Mouse (Mus musculus) thymus, postnatal 0 days (tissue): ENCODE measurements around the gene Hhipl1. TPM values are rescaled to one million over a fixed set of nuclear protein-coding genes. Genes with fewer than 3 reads are reported as not detected.

ENCODE experiments used
- DNase-seq: peaks from one replicate; pipeline ENCODE4 v3.0.0-alpha.2; 2015; ENCODE audit warnings: low spot score
- polyA plus RNA-seq: library from polyadenylated mRNA; unstranded; fragments of >200 nt; fragmentation: Nextera tagmentation; extraction: Ambion mirVana; gene quantifications from 2 replicates; pipeline ENCODE4 v1.2.1, GENCODE M21; 2015

Hhipl1 gene
- polyA plus RNA-seq, 1 experiment from 2014 or later, result 0.05 TPM

DNA sequence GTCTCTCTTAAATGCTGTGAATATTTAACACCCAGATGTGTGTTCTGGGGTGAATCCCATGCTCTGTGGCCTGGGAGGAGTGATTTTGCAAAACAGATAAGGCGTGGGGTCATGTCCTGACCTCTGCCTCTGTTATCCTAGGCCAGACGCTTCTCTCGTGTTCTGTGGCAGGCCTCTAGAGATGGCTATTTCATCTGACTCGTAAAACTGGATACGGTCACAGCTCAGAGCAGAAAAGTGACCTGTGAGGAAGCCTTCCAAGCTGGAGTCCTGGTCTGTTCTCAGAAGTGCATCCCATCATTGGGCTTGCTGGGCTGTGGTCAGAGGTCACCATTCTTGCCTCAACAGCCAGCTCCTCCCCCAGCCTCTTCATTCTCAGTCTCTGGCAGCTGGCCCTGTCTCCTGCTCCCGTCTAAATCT, 6.4 kb downstream of the Hhipl1 start:
- DNase-seq, result no peak

DNA sequence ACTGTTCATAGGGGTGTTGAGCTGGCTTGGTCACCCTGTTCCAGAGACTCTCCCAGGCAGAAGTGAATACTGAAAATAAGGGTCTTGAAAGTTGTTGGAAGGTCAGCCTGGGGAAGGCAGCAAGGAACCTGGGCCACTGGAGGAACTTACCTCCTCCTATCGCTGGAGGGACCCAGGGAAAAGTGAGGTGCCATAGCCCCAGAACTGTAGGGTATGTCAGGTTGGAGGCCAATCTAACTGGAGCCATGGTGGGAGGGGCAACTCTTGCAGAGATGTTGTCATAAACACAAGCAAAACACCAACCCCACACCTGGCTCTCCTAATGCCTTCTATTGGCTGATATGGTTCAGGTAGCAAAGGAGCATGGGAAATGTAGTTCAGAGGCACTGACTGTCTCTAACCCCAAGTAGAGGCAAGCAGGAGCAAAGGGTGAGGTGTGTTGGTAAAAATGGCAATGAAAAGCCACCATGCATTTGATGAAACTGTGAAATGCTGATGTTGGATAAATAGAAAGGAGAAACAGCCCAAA, 7.2 kb downstream of the Hhipl1 start:
- DNase-seq, result no peak

DNA sequence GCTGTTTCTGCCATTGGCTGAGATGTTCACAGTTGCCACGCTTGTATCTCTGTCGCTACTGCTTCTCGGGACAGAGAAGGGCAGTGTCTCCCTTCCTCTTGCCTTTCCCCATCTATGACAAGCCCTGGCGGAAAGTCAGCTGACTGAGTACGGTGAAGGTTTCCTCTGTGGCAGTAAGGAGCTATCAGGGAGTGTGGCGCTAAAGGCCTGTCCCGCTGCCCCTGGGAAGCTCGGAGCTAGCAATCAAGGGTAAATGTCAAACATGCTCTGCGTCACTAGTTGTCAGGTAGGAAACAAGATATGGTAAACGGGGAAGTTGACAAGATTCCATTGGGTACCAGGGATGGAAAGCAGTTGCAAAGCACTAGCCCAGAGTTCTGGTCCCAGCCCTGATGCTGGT, 9.7 kb downstream of the Hhipl1 start:
- DNase-seq, result no peak

DNA sequence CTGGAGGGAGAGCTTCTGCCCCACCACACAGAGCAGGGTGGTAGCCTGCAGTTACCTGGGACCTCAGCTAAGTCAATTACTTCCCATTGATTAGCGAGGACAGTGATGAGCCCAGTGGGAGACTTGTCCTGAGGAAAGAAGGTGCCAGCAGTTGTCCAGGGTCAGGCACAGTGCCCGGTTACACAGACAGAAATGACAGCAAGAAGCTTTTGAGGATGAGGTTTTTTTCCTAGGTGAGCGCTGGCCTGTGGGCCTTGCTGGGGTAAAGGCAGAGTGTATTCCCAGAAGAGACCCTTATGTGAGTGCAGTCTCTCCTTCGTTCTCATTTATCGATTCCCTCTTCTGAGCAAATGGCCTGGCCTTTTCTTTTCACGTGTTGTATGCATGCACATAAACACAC, 10.6 kb downstream of the Hhipl1 start:
- DNase-seq, result no peak

DNA sequence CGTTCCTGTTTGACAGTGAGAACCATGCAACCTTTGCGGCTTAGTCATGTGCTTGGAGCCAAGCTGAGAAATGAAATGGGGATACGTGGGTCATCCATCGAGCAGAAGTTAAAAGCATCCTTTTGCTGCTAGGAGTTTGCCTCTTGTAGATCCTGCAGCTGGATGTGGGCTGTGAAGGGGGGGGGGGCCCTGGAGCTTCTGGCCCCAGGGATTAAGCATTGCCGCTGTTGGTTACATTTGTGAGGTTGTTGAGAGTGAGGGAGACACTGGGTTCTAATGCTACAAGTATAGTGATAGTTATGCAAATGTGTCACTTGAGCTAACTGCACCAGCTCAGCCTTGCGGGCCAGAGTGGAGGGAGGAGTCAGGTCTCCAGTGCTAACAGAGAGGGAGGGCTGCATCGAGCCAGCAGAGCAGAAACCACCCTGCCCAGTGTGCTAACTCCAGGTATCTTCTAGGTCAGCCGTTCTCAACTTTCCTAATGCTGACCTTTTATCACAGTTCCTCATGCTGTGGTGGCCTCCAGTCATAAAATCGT, 11.2 kb downstream of the Hhipl1 start:
- no peak for DNase-seq

DNA sequence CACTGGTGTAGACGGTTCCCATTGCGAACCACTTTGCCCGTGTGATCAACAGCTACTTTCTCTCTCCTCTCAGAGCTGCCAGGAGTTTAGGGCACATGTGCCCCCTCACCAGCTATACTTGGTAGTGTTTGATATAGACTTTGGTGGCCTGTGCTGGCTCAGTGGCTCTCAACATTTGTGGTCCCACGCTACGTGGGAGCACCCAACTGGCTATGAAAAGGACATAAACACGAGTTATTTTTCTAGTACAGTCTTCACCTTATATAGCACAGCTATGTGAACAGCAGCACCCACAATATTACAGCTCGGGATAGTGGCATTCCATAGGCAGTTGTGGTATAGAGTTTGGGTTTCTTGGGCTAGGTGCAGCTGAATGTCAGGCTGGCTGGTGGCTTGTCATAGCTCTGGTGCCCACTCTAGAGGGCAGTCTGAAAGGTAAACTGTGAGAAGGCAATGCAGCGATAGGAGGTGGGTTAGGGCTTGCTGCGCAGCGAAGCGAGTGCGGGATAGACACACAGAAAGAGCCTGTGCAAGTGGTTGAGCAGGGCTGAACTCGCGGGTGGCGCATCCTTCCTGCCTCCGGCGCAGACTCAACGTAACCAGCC, 11.9 kb downstream of the Hhipl1 start:
- no peak for DNase-seq

DNA sequence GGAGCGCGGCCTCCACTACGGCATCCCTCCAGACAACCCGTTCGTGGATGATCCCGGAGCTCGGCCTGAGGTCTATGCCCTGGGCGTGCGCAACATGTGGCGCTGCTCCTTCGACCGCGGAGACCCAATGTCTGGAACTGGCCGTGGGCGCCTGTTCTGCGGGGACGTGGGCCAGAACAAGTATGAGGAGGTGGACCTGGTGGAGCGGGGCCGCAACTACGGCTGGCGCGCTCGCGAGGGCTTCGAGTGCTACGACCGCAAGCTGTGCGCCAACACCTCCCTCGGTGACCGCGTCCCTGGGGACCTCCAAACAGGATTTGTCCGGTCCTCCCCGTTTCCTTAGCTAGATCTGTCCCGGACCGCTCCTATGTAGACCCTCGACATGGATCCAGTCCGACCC, 12.4 kb downstream of the Hhipl1 start:
- DNase-seq, result no peak

DNA sequence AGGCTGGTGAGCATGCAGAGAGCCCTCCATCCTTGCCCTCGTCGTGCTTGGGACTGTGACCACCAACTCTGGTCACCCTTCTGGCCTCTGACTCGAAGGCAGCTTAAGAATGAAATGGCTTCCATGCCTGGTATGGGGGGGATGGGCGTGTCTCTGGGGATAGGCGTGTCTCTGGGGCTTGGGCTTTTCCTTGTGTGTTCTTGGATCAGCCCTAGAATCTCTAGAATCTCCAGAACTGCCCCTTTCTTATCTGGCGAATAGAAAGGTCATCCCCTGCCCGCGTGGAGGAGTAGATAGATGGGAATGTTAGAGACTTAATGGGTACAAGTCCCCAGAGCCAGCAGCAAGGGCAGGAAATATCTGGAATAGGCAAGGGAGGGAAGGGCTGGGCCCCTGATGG, 14.0 kb downstream of the Hhipl1 start:
- DNase-seq, result no peak

DNA sequence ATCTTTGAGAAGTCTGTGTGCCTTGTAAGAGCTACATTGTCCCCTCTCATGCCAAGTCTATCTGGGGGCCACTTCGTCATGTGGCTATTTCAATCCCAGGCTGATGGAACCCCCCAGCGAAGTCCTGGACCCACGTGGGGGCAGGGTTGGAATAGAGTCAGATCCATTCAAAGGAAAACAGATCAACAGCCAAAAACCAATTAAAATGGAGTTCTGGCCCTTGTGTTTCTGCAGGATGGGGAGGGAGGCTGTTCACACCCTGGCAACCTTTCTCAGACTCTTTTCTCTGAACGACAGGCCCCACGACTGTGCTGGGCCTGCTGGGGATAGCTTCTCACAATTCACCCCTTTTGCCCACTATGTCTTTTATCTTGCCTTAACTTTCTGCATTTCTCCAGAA, 20.3 kb downstream of the Hhipl1 start:
- DNase-seq, result no peak

DNA sequence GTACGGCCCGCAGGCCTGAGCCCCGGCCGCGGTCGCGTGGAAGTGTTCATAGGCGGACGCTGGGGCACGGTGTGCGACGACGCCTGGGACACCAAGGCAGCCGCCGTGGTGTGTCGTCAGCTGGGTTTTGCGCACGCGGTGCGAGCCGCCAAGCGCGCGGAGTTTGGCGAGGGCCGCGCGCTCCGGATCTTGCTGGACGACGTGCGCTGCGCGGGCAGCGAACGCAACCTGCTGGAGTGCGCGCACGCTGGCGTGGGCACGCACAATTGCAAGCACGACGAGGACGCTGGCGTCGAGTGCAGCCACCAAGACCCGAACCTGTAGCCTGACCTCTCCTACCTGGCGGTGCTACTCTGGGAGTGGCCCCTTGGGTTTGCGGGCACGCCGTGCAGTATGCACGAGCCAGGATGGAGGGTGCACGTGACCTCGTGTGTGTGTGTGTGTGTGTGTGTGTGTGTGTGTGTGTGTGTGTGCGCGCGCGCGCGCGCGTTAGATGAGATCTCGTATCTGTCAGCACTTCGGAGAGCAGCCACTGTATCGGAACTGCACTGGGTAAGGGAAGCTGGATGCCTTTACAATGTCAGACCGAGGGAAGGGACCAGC, 21.9 kb downstream of the Hhipl1 start:
- peak; percentile 13 for DNase-seq

DNA sequence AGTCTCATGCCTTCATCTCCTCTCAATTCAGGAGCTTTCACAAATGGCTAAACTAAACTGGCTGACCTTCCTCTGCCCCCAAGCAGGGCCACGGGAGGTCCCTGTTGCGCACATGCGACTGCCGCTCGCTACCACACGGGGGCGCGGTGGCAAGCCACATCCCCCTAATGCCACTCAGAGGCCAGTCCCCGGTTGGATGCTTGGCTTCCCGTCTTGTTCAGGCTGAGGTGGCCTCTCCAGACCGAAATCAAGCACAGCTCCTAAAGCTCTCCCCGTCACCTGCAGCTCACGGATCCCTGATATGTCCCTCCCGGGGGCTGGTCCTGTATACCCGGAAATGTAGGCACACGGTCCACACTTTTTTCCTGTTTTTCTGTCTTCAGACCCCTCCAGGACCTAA, 27.0 kb downstream of the Hhipl1 start:
- peak; percentile 76 for DNase-seq

DNA sequence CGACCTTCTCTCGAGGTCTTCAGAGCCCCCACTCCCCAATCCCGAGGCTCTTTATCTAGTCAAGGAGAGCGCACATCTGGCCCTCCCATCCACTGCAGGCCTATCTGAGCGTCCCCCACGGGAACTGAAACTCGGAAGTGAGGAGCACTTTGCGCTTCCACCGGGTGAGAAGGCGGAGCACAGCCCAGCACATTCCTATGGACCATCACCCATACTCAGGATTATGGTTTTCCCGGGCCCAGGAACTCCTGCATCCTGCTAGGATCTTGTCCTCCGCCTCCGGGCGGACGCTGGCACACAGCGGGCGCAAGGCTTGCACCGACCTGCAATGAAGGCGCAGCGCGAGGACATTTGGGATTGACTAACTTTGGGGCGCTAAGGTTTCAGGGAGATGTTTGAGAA, 27.4 kb downstream of the Hhipl1 start:
- no peak for DNase-seq

DNA sequence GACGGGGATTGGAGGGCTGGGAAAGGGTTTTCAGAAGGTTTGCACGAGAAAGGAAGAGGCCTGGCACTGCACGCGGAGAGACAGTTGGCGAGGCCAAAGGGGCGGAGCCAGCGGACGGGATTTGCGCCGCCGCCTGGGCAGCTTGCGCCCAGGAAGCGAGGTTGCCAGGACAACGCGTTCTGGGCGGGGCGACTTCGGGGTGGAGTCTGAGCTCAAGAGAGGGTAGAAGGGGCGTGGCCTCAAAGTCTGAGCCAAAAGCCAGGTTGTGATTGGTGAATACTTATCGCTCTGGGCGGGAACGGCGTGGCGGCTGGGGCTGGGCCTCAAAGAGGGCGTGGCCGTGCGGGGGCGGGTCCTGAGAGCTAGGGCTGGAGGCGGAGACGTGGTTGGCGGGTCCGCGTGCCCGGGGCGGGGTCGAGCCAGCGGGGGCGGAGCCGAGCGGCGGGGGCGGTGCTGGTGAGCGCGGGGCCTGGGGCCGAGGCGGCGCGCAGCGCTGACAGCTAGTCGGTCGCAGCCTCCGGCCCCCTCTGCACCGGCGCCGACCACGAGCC, 27.9 kb downstream of the Hhipl1 start, which contains the start of gene Cyp46a1:
Cyp46a1 (plus strand) TSS at position 487 of the 551 bp plus-strand sequence.
- DNase-seq, result peak; percentile 96

DNA sequence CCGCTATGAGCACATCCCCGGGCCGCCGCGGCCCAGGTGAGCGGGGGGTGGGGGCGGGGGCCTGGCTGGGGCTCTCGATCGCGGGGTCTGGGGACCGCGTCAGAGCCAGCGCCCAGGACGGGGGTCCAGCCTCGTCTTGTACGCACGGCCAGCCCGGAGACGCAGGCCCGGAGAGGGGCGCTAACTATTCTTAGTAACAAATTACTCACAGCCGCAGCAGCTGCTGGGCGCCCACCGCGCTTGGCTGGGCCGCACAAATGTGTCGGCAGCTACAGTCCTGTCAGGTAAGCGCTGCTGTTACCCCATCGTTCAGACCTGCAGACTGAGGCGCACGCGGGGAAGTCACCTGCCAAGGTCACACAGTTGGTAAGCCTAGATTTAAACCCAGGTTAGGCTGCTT, 28.5 kb downstream of the Hhipl1 start:
- DNase-seq, result no peak

DNA sequence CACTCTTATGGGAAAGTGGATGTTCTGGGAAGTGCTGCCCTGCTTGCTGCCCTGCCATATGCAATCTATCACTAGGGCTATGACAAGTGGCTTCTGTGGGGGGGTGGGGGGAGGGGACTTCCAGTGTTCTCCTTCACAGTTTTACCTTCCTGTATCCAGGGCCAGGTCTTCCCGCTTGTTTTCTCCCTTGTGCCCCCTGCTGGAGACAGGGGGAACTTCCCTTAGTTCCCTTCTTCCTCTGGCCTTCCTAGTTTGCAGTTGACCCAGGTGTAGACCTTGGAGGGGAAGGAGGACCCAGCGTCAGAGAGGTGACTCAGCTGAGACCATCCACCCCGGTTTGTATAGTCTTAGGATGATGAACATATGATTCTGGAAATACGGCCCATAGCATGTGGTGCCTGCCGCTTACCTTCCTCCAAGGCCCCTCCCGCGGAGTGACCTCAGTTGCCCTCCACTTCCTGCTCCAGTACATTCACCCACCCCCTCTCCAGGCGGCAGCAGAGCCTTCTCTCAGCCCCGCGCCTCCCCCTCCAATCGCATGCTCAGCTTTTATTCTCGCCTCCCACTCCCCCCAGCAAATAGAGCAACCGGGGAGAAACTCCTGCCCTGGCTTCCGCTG, 32.6 kb downstream of the Hhipl1 start:
- peak; percentile 39 for DNase-seq

DNA sequence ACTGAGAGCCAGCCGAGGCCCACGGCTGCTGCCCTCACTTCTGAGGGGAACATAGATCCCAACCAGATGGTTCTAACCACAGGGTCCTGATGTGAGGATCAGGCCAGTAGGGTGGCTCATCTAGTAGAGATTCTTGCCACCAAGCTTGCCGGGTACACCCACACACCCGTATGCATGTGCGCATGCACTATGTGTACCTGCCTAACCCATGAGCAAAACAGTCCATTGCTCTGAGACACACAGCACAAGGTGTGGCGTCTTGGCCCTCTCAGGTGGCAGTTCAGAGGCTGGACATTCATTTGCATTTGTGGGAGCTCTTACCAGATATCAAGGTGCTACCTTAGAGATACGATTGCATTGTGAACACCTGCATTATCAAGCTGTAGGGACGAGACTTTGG, 42.1 kb downstream of the Hhipl1 start:
- DNase-seq, result no peak

DNA sequence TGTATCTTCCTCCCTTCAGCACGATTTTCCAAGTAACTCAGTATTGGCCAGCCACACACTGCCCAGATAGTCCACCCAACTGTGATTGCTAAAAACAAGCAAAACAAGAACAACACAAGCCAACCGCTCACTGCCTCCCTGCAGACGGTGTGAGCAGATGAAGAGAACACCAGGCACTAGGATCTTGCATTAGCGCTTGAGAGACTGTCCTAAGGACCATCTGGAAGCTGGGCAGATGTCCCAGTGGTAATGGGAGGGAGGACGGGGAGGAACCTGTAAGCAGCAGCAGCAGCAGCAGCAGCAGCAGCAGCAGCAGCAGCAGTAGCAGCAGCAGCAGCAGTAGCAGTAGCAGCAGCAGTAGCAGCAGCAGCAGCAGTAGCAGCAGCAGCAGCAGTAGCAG, 43.0 kb downstream of the Hhipl1 start:
- no peak for DNase-seq

DNA sequence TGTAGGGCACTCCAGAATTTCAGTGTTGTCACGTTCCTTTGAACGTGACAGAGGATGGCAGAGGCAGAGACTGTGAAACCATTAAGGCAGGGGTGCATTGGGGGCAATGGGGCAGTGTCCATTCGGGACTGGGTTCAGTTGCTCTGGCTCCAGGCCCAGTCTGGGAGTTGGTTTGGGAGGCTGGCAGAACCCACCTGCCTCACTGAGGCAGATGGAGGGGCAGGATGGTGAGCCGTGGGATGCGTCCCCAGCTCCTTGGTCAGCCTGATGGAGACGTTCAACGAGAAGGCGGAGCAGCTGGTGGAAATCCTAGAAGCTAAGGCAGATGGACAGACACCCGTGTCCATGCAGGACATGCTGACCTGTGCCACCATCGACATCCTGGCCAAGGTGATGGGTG, 44.9 kb downstream of the Hhipl1 start:
- DNase-seq, result no peak

DNA sequence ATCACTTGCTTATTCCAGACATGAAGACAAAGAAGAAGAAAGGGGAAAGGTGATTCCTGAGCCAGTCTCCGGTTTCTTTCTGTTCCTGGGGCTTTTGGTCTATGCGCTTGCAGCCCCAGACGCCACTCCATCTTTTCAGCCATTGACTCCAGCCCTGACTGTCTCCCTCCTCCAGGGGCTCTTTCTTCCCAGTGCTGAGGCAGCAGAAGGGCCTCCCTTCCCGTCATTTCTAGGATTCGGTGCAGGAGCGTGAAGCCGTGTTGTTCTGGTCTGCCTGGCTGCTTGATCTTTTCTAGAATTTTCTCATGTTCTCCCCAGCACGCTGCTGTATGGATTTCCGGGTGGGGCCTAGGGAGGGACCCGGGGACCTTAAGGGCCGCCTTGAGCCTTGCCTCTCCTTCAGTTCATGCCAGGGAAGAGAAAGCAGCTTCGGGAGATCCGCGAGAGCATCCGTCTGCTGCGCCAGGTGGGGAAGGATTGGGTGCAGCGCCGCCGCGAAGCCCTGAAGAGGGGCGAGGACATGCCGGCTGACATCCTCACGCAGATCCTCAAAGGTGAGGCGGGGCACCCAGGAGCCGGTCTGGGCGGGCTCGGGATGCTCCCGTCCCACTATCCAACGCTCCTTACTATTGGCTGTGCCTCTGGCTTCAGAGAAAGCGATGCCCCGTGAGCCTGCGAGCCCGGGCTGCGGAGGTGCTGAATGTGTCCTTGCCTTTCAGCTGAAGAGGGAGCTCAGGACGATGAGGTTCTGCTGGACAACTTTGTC, 46.5 kb downstream of the Hhipl1 start:
- no peak for DNase-seq

DNA sequence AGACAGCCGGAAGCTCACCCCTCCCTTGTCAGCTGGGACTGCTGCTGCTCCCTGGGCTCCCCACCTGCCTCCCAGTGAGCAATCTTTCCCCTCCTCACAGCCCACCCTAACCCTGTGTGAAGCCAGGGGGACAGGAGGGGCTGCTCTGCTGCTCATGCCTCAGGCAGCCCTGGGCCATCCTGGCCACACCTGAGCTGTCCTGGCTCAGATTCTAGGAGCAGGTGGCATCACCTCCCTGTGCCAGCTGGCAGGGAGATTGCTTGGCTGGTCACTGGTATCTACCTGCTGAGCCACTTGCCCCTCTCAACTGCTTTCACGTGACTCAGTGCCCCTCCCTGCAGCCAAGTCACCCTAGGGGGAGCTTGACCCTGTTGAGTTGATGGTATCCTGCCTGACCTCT, 48.2 kb downstream of the Hhipl1 start:
- no peak for DNase-seq

DNA sequence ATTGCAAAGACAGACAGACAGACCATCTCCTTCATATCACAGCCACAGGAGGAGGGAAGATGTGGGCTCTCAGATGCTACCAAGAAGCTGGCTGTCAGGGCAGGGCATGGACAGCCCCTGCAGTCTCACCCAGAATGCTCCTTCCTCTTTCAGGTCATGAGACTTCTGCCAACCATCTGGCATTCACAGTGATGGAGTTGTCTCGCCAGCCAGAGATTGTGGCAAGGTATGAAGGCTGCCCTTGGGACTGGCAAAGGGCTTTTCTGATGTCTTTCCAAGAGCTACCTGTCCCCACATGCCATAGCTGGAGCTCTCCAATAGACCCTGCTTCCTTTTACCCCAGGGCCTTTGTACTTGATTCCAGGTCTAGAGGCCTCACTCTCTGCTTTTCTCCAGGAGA, 49.2 kb downstream of the Hhipl1 start:
- DNase-seq, result no peak
